Mouse (Mus musculus) midbrain, embryonic 14.5 days (tissue): ENCODE results near the gene Ciz1. TPM values are rescaled to one million over a fixed set of nuclear protein-coding genes. Genes with fewer than 3 reads are reported as not detected.

Experiments used
- microRNA-seq: library from miRNA; unstranded; fragments of <30 nt; microRNA quantifications from one replicate; pipeline ENCODE4, GENCODE M21; 2016
- polyA plus RNA-seq: library from polyadenylated mRNA; unstranded; fragments of >200 nt; fragmentation: Nextera tagmentation; extraction: Ambion mirVana; gene quantifications from 2 replicates; pipeline ENCODE4 v1.2.1, GENCODE M21; 2014

Gene Ciz1
- polyA plus RNA-seq, 1 experiment from 2014 or later, result 54.1 TPM

Small RNA genes within 50 kb of the gene (microRNA-seq; reads per million reads assigned to microRNA genes)
- gene Gm23363 (not detected), gene Mir199b (95.2 reads per million, percentile 56 among the genes with 10 or more reads in this experiment)

Other genes starting within 250 kb of the Ciz1 start
- 121 and 141 TPM in 2 replicates for gene Prrc2b, start 201.2 kb upstream of the Ciz1 start, polyA plus RNA-seq
- 28.3 and 33.2 TPM in 2 replicates for gene Pomt1, start 115.7 kb upstream of the Ciz1 start, polyA plus RNA-seq
- gene Uck1, start 92.2 kb upstream of the Ciz1 start, polyA plus RNA-seq, result 89.6 and 96.1 TPM in 2 replicates
- gene Golga2, start 64.9 kb upstream of the Ciz1 start, polyA plus RNA-seq, result 22.5 and 26.1 TPM in 2 replicates
- gene Swi5, start 64.3 kb upstream of the Ciz1 start, polyA plus RNA-seq, result 169 and 339 TPM in 2 replicates
- 90.6 and 103 TPM in 2 replicates for gene Dnm1, start 1.0 kb downstream of the Ciz1 start, polyA plus RNA-seq
- 107 and 153 TPM in 2 replicates for gene 1110008P14Rik, start 29.6 kb downstream of the Ciz1 start, polyA plus RNA-seq
- not detected in 2 replicates for gene Lcn2, start 35.9 kb downstream of the Ciz1 start, polyA plus RNA-seq
- 46.2 and 64.4 TPM in 2 replicates for gene Ptges2, start 43.6 kb downstream of the Ciz1 start, polyA plus RNA-seq
- 5.3 and 5.6 TPM in 2 replicates for gene Naif1, start 98.1 kb downstream of the Ciz1 start, polyA plus RNA-seq
- 36.3 and 41.5 TPM in 2 replicates for gene Slc25a25, start 99.1 kb downstream of the Ciz1 start, polyA plus RNA-seq
- 6.9 and 7.8 TPM in 2 replicates for gene Fam102a, start 183.0 kb downstream of the Ciz1 start, polyA plus RNA-seq
- gene Dpm2, start 218.5 kb downstream of the Ciz1 start, polyA plus RNA-seq, result 138 and 165 TPM in 2 replicates
- gene Pip5kl1, start 222.5 kb downstream of the Ciz1 start, polyA plus RNA-seq, result 7.1 and 11.5 TPM in 2 replicates
- 0.29 and 1.3 TPM in 2 replicates for gene 9430097D07Rik, start 223.4 kb downstream of the Ciz1 start, polyA plus RNA-seq
- 20.1 and 24.8 TPM in 2 replicates for gene St6galnac4, start 234.8 kb downstream of the Ciz1 start, polyA plus RNA-seq
- gene St6galnac6, start 247.4 kb downstream of the Ciz1 start, polyA plus RNA-seq, result 7.6 and 10.2 TPM in 2 replicates